Mouse (Mus musculus): ENCODE results near the gene Helq. TPM values are rescaled to one million over a fixed set of nuclear protein-coding genes. Genes with fewer than 3 reads are reported as not detected.
A peak's percentile ranks its signal among the peaks of the same experiment; 100 is the strongest.

Gene Helq
- polyA plus RNA-seq, 1 experiment from 2014 or later = 31.7 TPM

DNA sequence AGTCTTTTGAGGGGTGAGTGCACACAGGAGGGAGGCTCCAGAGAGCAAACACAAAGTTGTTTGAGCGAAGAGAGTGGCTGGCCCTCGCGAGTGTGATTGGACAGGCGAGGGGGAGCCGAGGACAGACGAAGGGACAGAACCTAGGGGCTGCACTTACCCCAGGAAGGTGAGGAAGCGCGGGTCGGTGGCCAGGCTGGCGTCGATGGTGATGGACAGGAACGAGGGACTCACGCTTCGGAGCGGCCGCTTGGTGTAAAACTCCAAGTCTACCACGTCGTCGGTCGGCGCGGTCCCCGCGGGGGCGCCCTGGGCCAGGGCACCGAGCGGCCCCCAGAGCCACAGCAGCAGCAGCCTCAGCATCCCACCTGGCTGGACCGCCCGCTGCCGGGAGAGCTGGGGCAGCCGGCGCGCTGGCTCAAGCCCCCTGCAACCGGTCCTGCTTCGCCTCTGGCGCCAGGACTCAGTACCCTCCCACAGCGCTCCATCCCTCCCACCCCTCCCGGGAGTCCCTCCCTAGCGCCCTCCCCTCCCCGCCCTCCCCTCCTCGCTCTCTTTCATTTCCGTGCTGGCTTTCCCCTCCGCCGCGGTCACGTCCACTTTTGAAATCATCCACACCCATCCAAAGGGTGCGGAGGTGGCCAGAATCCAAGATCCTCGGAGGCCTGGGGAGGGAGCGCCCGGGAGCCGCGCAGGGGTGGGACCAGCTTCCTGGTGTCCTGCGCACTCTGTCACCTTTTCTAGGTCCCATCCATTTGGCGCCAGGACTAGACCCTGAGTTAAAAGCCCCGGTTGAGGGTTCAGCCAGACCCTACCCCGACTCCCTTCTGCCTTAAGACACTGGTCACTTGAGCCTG lies 78.9 kb downstream of the Helq start, which contains the start of gene Hpse:
Gene Hpse, minus strand, starts transcription at position 482 of the 854 bp plus-strand sequence.
- Histone ChIP-seq H3K4me3 (replicated peaks) (peak within 1 kb of the TSS; percentile 51), H3K27me3 (peaks cover 39% of the 10 kb centered on the region), H3K9ac (peak within 1 kb of the TSS; percentile 61), H3K4me1 (peaks cover 13% of the 10 kb centered on the region), H3K36me3 (replicated peaks) (no peaks in the 10 kb centered on the region), H3K9me3 (0 out of 2 replicates have a peak, but pooled peaks cover 7% of the 10 kb centered on the region), H3K27ac (no peak within 1 kb of the TSS), H3K4me2 (peak within 1 kb of the TSS; percentile 95)
- WGBS = under 1% methylated on average over 53 of the region's 56 CpGs
- peak; percentile 74 for ATAC-seq (ENCODE audit: low FRiP score)

DNA sequence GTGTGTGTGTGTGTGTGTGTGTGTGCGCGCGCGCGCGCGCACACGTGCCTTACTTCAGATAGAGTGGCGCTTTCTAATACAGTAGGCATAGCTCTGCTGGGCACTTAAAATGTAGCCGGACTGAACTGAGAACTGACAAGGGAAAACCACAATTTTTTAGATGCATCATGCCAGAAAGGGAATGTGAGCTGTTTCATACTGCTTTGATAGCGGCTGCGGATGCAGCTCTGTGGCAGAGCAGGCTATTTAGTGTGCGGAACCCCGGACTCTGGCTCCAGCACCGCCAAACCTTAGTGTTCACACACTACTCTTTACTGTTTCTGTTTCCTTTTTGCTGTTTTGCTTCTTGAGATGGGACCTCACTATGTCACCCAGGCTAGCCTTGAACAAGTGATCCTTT lies 81.6 kb downstream of the Helq start:
- Histone ChIP-seq H3K27ac (no peak overlapping the region), H3K4me2 (no peak overlapping the region), H3K36me3 (replicated peaks) (no peaks in the 10 kb centered on the region), H3K9ac (no peak overlapping the region), H3K4me3 (replicated peaks) (no peak overlapping the region), H3K9me3 (no peaks in the 10 kb centered on the region), H3K27me3 (peaks cover 36% of the 10 kb centered on the region), H3K4me1 (peaks cover 13% of the 10 kb centered on the region)
- ATAC-seq (ENCODE audit: low FRiP score) = no peak
- WGBS = 92% methylated on average over 15 of the region's 15 CpGs

Other genes starting within 250 kb of the Helq start
- 0.56 and 0.63 TPM in 2 replicates for gene Plac8, start 226.4 kb downstream of the Helq start, polyA plus RNA-seq (2016; fragmentation: Nextera tagmentation; extraction: Ambion mirVana)
- gene Coq2, start 123.5 kb downstream of the Helq start, polyA plus RNA-seq (2016; fragmentation: Nextera tagmentation; extraction: Ambion mirVana) = 42.3 and 47.3 TPM in 2 replicates
- 0.54 and 0.82 TPM in 2 replicates for gene Hpse, start 78.9 kb downstream of the Helq start, polyA plus RNA-seq (2016; fragmentation: Nextera tagmentation; extraction: Ambion mirVana)
- 174 and 181 TPM in 2 replicates for gene Mrps18c, start within 50 bp of the Helq start, polyA plus RNA-seq (2016; fragmentation: Nextera tagmentation; extraction: Ambion mirVana)
- 24.1 and 28.5 TPM in 2 replicates for gene Abraxas1, start 22.4 kb upstream of the Helq start, polyA plus RNA-seq (2016; fragmentation: Nextera tagmentation; extraction: Ambion mirVana)
- 0.20 and 0.74 TPM in 2 replicates for gene Gpat3, start 47.1 kb upstream of the Helq start, polyA plus RNA-seq (2016; fragmentation: Nextera tagmentation; extraction: Ambion mirVana)

All from forebrain, embryonic 12.5 days (tissue).